Mouse (Mus musculus): ENCODE measurements at regions not wholly inside any gene's neighbourhood (a gene's known extent, or its start where the extent isn't known, plus 50 kb on each side); places are given as distances from the start of the nearest gene placed in this dataset.

DNA sequence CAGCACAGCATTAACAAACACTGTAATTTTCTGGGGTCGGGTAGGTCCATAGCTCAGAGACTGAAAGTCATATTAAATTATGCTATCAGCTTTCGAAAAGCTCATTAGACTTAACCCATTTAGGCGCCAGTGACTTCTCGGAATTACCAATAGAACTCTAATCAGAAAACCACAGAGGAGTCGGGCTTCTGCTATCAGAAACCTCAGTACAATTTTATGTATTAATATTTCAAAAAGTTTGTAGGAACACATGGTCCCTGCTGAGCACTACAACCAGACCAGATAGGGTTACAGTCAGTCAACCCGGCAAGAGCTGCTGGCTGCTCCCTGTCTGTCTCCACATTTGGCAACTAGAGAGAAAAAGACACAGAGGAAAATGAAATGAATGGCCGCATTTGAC, 647.3 kb upstream of the Pabpc4l start:
- ATAC-seq (ENCODE audit: extremely low read depth, insufficient number of reproducible peaks, low FRiP score, poor library complexity, severe bottlenecking), result no peak

GRCm38 (mm10) chr3:47051563-47051962, 603.5 kb upstream of the Pabpc4l start:
- 0 out of 2 replicates have a peak, but pooled peaks have one; percentile 23 for ATAC-seq (ENCODE audit: extremely low read depth, insufficient number of reproducible peaks, low FRiP score, poor library complexity, severe bottlenecking)

DNA sequence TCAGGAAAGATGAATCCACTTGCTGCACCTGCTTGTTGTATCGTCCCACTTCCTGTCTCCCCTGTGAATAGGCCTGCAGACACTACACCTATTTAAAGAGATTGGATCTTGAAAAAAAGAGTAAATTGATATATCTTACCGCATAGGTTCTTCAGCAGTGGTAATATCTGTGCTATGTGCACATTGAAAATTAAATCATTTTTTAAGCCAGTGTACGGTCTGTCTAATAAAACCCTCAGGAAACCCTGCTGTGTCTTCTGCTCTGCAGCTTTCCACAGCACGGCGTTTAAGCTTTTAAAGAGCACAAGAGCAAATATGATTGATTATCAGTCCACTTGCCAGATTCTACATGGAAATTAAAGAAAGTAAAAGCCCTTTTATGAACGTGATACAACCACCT, 577.7 kb upstream of the Pabpc4l start:
- ATAC-seq (ENCODE audit: extremely low read depth, insufficient number of reproducible peaks, low FRiP score, poor library complexity, severe bottlenecking), result no peak

DNA sequence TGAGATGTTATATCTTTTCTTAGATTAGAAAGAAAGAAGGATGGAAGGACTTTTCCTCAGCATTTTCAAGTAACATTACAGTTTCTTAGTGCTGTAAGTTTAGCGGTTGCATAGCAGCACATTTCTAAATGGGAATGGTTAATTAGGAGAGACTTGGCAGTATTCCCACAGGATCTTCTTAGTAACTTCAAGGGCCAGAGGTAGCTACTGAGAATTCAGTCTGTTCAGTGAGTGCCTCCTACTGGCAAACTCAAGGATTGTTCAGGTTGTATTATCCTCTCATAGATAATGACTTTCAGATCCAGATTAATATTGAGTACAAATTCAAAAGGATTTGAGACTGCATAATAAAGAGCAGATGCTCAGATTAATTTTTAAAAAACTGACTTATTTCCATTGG, 571.3 kb upstream of the Pabpc4l start:
- ATAC-seq (ENCODE audit: extremely low read depth, insufficient number of reproducible peaks, low FRiP score, poor library complexity, severe bottlenecking), result no peak

- ATAC-seq (ENCODE audit: extremely low read depth, insufficient number of reproducible peaks, low FRiP score, poor library complexity, severe bottlenecking), result no peak
Observed at GRCm38 (mm10) chr3:47018565-47018964, 570.5 kb upstream of the Pabpc4l start.

GRCm38 (mm10) chr3:47010459-47010858, 562.4 kb upstream of the Pabpc4l start:
- ATAC-seq (ENCODE audit: extremely low read depth, insufficient number of reproducible peaks, low FRiP score, poor library complexity, severe bottlenecking), result no peak

GRCm38 (mm10) chr3:46998916-46999315, 550.9 kb upstream of the Pabpc4l start:
- ATAC-seq (ENCODE audit: extremely low read depth, insufficient number of reproducible peaks, low FRiP score, poor library complexity, severe bottlenecking), result no peak

DNA sequence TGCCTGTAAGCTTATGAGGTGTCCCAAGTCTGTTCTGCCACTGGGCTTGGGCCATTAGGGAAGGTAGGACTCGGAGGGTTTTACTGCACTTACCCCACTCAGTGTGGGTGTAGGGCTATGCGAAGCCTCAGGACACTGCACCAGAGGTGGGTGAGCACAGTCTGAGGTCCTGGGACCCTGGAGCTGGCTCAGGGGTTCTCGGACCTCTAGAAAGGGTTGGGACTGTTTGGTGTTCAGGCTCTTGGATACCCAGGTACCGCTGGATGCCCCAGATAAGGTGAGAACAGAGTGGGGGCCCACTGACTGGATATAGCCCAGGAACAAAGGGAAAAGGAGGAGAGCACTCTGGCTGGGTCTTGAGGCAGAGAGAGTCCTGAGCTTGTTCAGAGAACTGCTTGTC, 522.7 kb upstream of the Pabpc4l start:
- ATAC-seq (ENCODE audit: extremely low read depth, insufficient number of reproducible peaks, low FRiP score, poor library complexity, severe bottlenecking), result no peak

DNA sequence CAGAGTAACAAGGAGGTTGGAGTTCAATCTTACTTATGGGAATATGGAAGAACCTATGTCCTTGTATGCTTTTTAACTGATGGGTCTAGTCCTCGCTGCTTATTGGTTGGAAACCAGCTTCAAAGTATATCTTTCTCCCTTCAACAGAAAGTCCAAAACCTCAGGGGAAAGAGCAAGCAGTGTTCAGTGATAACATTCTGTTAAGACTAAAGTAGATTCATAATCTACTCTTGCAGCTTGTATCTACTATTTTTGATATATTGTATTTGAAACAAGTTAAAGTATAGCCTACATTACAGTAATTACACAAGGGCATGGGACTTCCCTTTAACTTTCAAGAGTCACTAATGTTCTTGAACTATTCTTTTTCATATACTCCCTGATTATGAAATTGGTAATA, 522.0 kb upstream of the Pabpc4l start:
- ATAC-seq (ENCODE audit: extremely low read depth, insufficient number of reproducible peaks, low FRiP score, poor library complexity, severe bottlenecking), result no peak

- ATAC-seq (ENCODE audit: extremely low read depth, insufficient number of reproducible peaks, low FRiP score, poor library complexity, severe bottlenecking), result no peak
Observed at GRCm38 (mm10) chr3:46951391-46951790, 503.4 kb upstream of the Pabpc4l start.

- ATAC-seq (ENCODE audit: extremely low read depth, insufficient number of reproducible peaks, low FRiP score, poor library complexity, severe bottlenecking), result no peak
Observed at GRCm38 (mm10) chr3:46937751-46938150, 489.7 kb upstream of the Pabpc4l start.

GRCm38 (mm10) chr3:46891057-46891736, 443.2 kb upstream of the Pabpc4l start:
- ATAC-seq (ENCODE audit: extremely low read depth, insufficient number of reproducible peaks, low FRiP score, poor library complexity, severe bottlenecking), result no peak

DNA sequence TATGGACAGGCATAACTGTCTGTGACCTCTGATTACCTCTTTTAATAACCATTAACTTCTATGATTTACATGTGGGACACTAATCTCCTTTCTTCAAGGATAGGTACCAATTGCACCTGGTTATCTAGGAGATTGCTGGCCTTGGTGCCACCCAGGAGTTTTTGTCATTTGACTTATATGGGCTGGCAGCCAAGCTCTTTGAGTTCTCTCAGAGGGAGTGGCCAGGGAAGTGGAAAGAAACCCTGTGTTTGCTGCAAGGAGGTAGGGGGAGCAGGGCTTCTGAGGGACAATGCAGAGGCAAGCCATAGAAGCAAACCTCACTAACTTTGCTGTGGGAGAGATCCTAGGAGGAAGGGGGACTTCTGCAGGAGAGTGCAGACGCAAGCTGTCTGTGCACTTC, 427.8 kb upstream of the Pabpc4l start:
- ATAC-seq (ENCODE audit: extremely low read depth, insufficient number of reproducible peaks, low FRiP score, poor library complexity, severe bottlenecking), result no peak

- no peak for ATAC-seq (ENCODE audit: extremely low read depth, insufficient number of reproducible peaks, low FRiP score, poor library complexity, severe bottlenecking)
Observed at GRCm38 (mm10) chr3:46870876-46871275, 422.9 kb upstream of the Pabpc4l start.

- no peak for ATAC-seq (ENCODE audit: extremely low read depth, insufficient number of reproducible peaks, low FRiP score, poor library complexity, severe bottlenecking)
Observed at GRCm38 (mm10) chr3:46869576-46870295, 421.7 kb upstream of the Pabpc4l start.

- ATAC-seq (ENCODE audit: extremely low read depth, insufficient number of reproducible peaks, low FRiP score, poor library complexity, severe bottlenecking), result no peak
Observed at GRCm38 (mm10) chr3:46848400-46848983, 400.5 kb upstream of the Pabpc4l start.

DNA sequence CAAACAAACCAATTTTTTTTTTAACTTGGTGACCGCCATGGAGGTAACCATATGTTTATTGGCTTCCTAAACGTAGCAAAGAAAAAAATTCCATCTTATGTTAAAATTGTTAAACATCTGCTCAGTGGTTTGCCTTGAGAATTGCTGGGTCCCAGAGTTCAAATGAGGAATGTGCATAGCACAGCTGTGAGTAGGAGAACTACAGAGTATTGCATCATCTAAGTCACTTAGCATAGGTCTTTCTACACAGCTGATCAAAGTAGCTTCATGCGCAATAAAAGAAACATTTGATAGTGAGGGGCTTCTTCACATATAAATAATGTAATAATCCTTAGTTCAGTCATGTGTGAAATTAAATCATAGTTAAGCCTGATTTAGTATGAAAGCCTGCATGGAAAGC, 380.7 kb upstream of the Pabpc4l start:
- no peak for ATAC-seq (ENCODE audit: extremely low read depth, insufficient number of reproducible peaks, low FRiP score, poor library complexity, severe bottlenecking)
